Mouse (Mus musculus) stomach, postnatal 0 days (tissue): ENCODE measurements around the gene Lgals3.

ENCODE experiments used
- CTCF ChIP-seq: IDR thresholded peaks from 2 replicates; pipeline ENCODE4 v1.5.1; 2016; ENCODE audit warnings: antibody characterized with exemption, low read depth, mild to moderate bottlenecking, moderate library complexity
- EP300 ChIP-seq: optimal IDR thresholded peaks from 2 replicates; pipeline ENCODE3; 2016; ENCODE audit warnings: antibody characterized with exemption

- no peak for TF ChIP-seq CTCF
- no peak for TF ChIP-seq EP300
Observed at GRCm38 (mm10) chr14:47373728-47374678, 6.5 kb downstream of the Lgals3 start.
